Mouse (Mus musculus) lung, postnatal 36 days (tissue): ENCODE measurements around the gene Rtn2.

Experiments used
- DNase-seq: peaks from one replicate; pipeline ENCODE4 v3.0.0; 2022; ENCODE audit warnings: mixed read lengths

Rtn2 gene

GRCm38 (mm10) chr7:19269721-19270441 is 12.5 kb upstream of the Rtn2 start:
- DNase-seq, result peak; percentile 85

- DNase-seq, result no peak
Observed at GRCm38 (mm10) chr7:19270509-19271237, 11.8 kb upstream of the Rtn2 start.

- DNase-seq, result peak; percentile 93
Observed at GRCm38 (mm10) chr7:19271238-19272172, 10.9 kb upstream of the Rtn2 start, which contains the start of gene Vasp. Gene Vasp (minus strand): TSS chr7:19271817.

GRCm38 (mm10) chr7:19272173-19272764 is 10.2 kb upstream of the Rtn2 start:
- DNase-seq, result peak; percentile 93

GRCm38 (mm10) chr7:19276253-19276652 is 6.2 kb upstream of the Rtn2 start:
- peak; percentile 45 for DNase-seq

- no peak for DNase-seq
Observed at GRCm38 (mm10) chr7:19279052-19279451, 3.4 kb upstream of the Rtn2 start.

- no peak for DNase-seq
Observed at GRCm38 (mm10) chr7:19279581-19280114, 2.8 kb upstream of the Rtn2 start, which contains the start of gene Ppm1n. Gene Ppm1n (minus strand): TSS chr7:19280064.

GRCm38 (mm10) chr7:19281680-19282304 is 632 bp upstream of the Rtn2 start:
- DNase-seq, result peak; percentile 74

GRCm38 (mm10) chr7:19282791-19283405 is 474 bp downstream of the Rtn2 start:
- DNase-seq, result peak; percentile 67

GRCm38 (mm10) chr7:19283406-19283804 is 981 bp downstream of the Rtn2 start:
- DNase-seq, result no peak

GRCm38 (mm10) chr7:19284763-19285162 is 2.3 kb downstream of the Rtn2 start:
- DNase-seq, result peak; percentile 80

GRCm38 (mm10) chr7:19290969-19291596 is 8.7 kb downstream of the Rtn2 start:
- peak; percentile 54 for DNase-seq

GRCm38 (mm10) chr7:19295503-19296185 is 13.2 kb downstream of the Rtn2 start:
- peak; percentile 99 for DNase-seq

GRCm38 (mm10) chr7:19297034-19297433 is 14.6 kb downstream of the Rtn2 start:
- DNase-seq, result no peak

- DNase-seq, result no peak
Observed at GRCm38 (mm10) chr7:19297794-19298193, 15.4 kb downstream of the Rtn2 start.

GRCm38 (mm10) chr7:19299194-19299593 is 16.8 kb downstream of the Rtn2 start:
- peak; percentile 70 for DNase-seq

GRCm38 (mm10) chr7:19300501-19301421 is 18.3 kb downstream of the Rtn2 start:
- peak; percentile 84 for DNase-seq

- no peak for DNase-seq
Observed at GRCm38 (mm10) chr7:19301461-19302263, 19.2 kb downstream of the Rtn2 start.
